Mouse (Mus musculus): ENCODE results near the gene Hoxa5. TPM values are rescaled to one million over a fixed set of nuclear protein-coding genes. Genes with fewer than 3 reads are reported as not detected.

Gene Hoxa5
- total RNA-seq, 2 experiments from 2014 or later, result not detected

- DNase-seq (ENCODE audit: extremely low spot score in 1 of 2, low spot score in 1 of 2), result no peak
These were observed 36.6 kb downstream of the Hoxa5 start for GRCm38 (mm10) chr6:52167736-52168161.

DNA sequence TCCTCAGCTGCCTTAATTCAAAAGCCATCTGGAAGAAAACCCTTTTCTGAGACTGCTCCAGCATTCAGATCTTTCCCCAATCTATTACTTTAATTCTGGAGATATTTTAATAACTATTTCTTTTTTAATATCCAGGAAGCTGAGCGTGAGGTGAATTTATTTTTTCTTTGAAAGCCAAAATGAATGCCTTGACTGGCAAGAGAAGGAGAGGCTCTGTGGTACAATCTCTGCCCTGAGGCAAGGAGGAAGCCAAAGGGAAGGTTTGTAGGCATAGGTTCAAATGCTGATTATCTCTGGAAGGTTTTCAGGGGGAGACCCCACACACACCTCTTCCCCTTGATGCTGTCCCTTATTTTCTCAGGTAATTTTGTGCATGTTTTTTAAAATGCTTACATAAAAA, 37.2 kb downstream of the Hoxa5 start:
- DNase-seq (ENCODE audit: extremely low spot score in 1 of 2, low spot score in 1 of 2), result no peak

- no peak for DNase-seq (ENCODE audit: extremely low spot score in 1 of 2, low spot score in 1 of 2)
These were observed 37.8 kb downstream of the Hoxa5 start for GRCm38 (mm10) chr6:52166431-52167077.

- DNase-seq (ENCODE audit: extremely low spot score in 1 of 2, low spot score in 1 of 2), result no peak
These were observed 38.7 kb downstream of the Hoxa5 start for GRCm38 (mm10) chr6:52165441-52166370.

DNA sequence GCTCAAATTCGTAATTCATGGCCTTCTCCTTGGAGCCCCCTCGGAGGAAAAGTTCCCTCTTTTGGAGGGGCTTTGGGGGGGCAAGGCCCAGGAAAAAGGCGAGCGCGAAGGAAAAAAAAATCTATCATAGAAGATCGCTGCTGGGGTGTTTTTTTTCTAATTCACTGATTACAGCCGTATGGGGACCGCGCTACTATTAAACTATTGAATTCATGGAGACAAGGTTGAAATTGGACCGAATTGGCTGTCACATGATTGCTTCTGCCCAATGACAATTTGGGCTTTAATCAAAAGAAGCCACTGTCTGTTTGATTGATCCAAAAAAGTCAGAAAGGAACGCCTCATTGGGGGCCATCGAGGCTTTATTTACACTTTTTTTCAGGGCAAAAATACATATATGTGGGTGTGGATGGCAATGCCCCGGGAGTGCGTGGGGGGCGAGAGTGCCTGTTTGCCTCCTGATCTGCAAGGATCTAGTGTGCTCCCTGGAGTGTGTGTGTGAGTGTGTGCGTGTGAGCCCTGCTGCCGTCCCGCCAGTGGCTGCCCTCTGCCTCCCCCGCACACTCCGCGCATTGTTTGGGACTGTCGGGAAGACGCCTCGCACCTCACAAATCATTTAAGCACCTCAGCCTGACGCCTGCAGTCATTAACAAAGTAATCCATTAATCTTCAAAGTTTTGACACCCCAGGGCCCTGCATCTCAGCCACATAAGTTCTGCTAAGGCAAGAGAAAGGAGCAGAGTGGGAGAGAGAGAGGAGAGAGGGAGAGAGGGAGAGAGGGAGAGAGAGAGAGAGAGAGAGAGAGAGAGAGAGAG, 39.6 kb downstream of the Hoxa5 start, which contains the start of gene Hoxa2:
TSS of gene Hoxa2 (minus strand) at position 206 of the 815 bp plus-strand sequence.
- DNase-seq (ENCODE audit: extremely low spot score in 1 of 2, low spot score in 1 of 2), result no peak

DNA sequence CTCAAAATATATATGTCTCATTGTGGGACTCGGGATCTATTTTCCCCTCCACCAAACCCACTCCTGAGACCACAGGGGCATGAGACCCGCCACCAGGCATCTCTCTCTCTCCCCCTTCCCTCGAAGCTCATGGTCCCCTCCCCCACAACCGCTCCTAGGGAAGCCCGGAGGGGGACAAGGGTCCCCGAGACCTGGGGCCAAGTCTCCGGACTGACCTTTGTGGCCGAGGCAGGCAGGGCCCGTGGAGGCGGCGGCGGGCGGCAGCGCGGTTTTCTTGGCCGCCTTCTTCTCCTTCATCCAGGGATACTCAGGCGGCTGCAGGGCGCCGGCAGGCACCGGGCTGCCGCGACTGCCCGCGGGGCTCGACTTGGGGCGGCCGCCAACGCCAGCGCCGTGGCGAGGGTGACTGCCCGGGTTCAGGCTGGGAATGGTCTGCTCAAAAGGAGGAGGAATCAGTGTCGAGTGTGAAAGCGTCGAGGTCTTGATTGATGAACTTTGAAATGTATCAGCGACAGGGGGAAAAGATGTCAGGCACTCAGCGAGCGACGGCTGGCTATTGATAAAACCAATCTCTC, 40.2 kb downstream of the Hoxa5 start:
- no peak for DNase-seq (ENCODE audit: extremely low spot score in 1 of 2, low spot score in 1 of 2)

DNA sequence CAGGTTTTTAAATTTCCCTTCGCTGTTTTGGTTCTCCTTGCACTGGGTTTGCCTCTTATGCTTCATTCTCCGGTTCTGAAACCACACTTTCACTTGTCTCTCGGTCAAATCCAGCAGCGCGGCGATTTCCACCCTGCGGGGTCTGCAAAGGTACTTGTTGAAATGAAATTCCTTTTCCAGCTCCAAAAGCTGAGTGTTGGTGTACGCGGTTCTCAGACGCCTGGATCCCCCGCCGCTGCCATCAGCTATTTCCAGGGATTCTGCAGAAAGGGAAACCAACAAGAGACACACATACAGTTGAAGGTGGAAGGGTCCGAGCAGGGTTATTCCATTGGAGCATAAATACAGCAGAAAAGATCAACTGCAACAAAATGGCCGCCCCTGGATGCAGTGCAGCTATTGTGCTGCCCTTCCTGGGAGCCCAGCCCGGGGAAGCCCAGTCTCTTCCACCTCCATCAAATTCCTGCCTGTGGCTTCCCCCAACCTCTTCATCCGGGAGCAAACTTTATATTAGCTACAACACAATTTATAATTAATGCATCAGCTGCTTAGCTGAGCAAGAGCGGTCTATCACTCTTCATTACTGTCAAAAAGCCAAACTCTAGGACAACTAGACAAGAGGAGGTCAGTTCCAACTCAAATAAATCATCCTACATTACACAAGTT, 40.9 kb downstream of the Hoxa5 start:
- DNase-seq (ENCODE audit: extremely low spot score in 1 of 2, low spot score in 1 of 2), result no peak

DNA sequence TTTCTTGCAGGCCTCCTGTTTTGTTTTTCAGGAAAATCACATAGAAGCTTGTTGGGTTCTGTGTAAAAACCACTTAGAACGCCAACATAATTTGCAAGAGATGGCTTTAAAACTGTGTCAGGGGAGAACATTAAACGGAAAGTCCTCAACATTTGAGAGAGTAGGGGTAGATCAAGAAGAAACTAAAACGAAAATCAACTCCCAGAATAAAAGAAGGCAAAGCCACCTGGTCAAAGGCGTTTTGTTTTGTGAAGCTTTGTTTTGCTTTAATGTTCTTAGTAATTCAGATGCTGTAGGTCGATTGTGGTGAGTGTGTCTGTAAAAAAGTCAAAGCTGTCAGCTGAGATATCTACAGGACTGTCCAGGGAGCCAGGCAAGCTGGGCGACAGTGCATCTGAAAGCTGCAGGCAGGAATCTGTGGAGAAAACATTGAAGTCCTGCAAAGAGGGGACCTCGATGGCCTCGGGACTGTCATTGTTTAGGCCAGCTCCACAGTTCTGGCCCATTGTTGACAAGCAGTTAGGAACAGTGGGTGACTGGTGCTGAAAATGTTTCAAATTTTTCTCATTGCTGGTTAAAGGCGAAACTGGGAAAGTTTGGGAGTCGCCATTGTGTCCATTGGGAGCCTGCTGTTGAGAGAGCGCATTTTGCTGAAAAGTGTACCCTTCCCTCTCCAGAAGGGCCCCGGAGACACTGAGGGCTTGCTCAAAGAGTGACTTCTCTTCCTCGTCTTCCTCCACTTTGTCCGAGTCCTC, 41.6 kb downstream of the Hoxa5 start:
- no peak for DNase-seq (ENCODE audit: extremely low spot score in 1 of 2, low spot score in 1 of 2)

- DNase-seq (ENCODE audit: extremely low spot score in 1 of 2, low spot score in 1 of 2), result no peak
These were observed 42.4 kb downstream of the Hoxa5 start for GRCm38 (mm10) chr6:52162093-52162380.

- no peak for DNase-seq (ENCODE audit: extremely low spot score in 1 of 2, low spot score in 1 of 2)
These were observed 42.9 kb downstream of the Hoxa5 start for GRCm38 (mm10) chr6:52161336-52162092.

DNA sequence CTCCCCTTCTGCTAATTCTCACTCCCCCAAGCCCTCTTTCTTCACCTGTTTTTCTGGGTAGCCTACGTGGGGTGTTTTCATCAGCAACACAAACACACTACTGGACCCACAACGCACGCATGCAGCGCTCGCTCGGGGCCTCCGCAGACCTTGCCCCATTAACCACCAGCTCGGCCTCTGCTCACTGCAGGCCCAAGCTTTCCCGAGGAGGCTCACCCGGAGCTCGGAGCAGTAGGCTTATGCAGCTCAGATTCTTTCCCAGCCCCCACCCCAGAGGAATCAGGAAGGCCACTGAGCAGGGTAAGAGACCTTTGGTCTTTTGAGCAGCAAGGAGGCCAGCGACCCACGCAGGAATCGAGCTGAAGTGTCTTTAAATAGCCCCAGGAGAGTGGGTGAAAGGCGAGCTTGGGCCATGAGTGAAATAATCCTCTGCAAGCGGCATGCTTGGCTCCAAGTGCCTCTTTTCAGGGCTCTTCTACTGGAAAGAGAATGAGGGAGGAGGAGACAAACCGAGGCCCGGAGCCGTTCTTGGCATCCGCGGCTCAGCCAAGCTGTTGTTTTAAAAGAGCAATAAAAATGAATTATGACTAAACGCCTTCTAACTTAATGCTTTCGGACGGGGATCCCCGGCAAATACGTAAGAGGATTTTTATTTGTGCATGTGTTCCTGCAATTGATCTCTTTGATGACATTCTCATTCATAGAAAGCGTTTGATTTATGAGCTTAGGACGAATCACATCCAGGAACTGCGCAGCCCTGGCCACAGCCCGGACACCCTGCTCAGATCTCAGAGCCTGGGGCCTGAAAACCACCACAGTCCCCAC, 43.7 kb downstream of the Hoxa5 start:
- no peak for DNase-seq (ENCODE audit: extremely low spot score in 1 of 2, low spot score in 1 of 2)

GRCm38 (mm10) chr6:52159979-52160378, 44.4 kb downstream of the Hoxa5 start:
- no peak for DNase-seq (ENCODE audit: extremely low spot score in 1 of 2, low spot score in 1 of 2)

- DNase-seq (ENCODE audit: extremely low spot score in 1 of 2, low spot score in 1 of 2), result no peak
These were observed 45.1 kb downstream of the Hoxa5 start for GRCm38 (mm10) chr6:52159164-52159761.

DNA sequence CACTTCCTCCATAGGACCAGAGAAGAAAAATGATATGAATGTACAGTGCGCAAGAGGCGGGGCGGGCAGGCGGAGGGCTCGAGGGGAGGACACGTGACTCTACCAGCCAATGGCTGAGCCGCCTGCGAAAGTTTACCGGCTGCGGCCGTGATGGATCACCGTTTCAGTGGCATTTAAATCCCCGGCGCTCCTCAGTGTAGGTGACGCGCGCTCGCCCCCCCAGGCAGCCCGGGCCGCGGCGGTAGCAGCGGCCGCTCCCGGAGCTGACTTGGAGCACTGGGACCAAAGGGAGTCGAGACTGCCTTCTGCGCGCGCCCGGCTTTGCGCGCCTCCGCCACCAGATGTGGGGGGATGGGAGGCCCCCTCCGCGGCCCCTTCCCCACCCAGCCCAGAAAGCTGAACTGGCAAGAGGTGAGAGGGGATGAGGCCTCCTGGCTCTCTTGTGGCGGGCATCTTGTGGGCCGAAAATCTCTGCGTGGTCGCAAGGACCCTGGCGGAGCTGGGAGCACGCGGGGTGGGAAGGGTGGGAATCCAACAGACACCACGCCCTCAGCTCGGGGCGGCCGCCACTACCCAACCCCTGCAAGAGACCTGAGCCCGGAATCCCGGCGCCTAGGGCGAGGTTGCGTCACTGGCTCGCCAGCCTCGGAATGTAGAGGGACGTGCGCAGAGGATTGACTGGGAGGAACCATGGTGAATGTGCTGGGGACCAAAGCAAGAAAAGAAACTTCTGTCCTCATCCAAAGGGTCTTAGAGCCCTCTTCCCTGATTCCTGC, 45.9 kb downstream of the Hoxa5 start, which contains the start of gene Hoxa1:
TSS of gene Hoxa1 (minus strand) at position 42 of the 776 bp plus-strand sequence.
- DNase-seq (ENCODE audit: extremely low spot score in 1 of 2, low spot score in 1 of 2), result no peak

DNA sequence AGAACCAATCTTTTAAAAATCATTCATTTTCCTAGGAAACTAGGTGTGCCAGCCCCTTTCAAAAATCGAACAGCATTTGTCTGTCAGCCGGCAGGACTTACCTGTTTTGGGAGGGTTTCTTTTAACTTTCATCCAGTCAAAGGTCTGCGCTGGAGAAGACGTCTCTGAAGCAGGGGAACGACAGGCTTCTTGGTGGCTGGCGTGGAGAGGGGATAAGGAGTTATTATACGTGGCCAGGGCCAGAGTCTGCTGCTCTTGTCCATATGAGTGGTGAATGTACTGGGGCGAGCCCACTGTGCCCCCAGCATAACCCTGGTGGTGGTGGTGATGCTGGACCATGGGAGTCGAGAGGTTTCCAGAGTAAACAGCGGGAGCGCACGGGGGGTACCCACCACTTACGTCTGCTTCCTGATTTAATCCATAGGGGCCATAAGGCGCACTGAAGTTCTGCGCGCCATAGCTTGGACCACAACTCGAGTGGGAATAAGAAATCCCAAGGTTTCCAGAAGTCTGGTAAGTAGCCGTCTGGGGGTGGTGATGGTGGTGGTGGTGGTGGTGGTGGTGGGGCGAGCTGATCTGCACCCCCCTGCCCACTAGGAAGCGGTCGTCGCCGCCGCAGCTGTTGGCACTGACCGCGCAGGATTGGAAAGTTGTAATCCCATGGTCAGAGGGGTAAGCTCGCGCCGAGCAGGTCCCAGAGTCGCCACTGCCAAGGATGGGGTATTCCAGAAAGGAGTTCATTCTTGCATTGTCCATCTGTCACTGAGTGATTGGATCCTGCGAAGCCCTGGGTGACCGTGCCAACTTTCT, 46.7 kb downstream of the Hoxa5 start:
- no peak for DNase-seq (ENCODE audit: extremely low spot score in 1 of 2, low spot score in 1 of 2)
